Mouse (Mus musculus) olfactory bulb, adult 2 months (tissue): Measurements from ENCODE around the gene Wwc2. TPM values are rescaled to one million over a fixed set of nuclear protein-coding genes. Genes with fewer than 3 reads are reported as not detected.

Source experiments
- H3K27ac ChIP-seq: fragments of 200-500 bp; 2 replicates; pipeline ENCODE4 v1.5.1; 2012; ENCODE audit warnings: low read depth, low read length; ENCODE audit not compliant: insufficient read depth
- H3K4me1 ChIP-seq: fragments of 200-500 bp; 2 replicates; pipeline ENCODE4 v1.6.1; 2012; ENCODE audit warnings: low read length; ENCODE audit not compliant: control insufficient read depth, insufficient read depth
- H3K4me3 ChIP-seq: fragments of 200-500 bp; 2 replicates; pipeline ENCODE4 v1.5.1; 2012; ENCODE audit warnings: mild to moderate bottlenecking, low read depth, low read length, moderate library complexity; ENCODE audit not compliant: insufficient read depth
- CTCF ChIP-seq: fragments of 200-500 bp; IDR thresholded peaks from 2 replicates; pipeline ENCODE4 v1.5.1; 2012; ENCODE audit warnings: low read depth, mild to moderate bottlenecking, low read length, moderate library complexity; ENCODE audit not compliant: insufficient read depth
- POLR2A ChIP-seq: fragments of 200-500 bp; IDR thresholded peaks from 2 replicates; pipeline ENCODE4 v1.6.1; 2012; ENCODE audit warnings: mild to moderate bottlenecking, low read depth, low read length, moderate library complexity; ENCODE audit not compliant: insufficient read depth
- WGBS: fragments of 180-500 bp; shearing (Covaris S2); methylation state at CpG from one replicate; pipeline ENCODE4 v1.1.7; 2018; 5-methylcytosine and 5-hydroxymethylcytosine counted together
- polyA plus RNA-seq: library from polyadenylated mRNA; stranded (reverse); fragments of >200 nt; gene quantifications from 2 replicates; pipeline ENCODE4 v1.2.4, GENCODE M21; 2012; ENCODE audit warnings: low replicate concordance; ENCODE audit not compliant: missing spikeins, insufficient read depth, insufficient read length

Wwc2 gene
- polyA plus RNA-seq, 1 experiment = not detected

- peaks cover 17% of the 10 kb centered on the region for H3K4me1 ChIP-seq
- WGBS = 56% methylated on average over 5 of the region's 5 CpGs
- TF ChIP-seq POLR2A = no peak
- TF ChIP-seq CTCF = no peak
- H3K27ac ChIP-seq = no peak overlapping the region
- H3K4me3 ChIP-seq = no peak overlapping the region
These were observed 138.0 kb downstream of the Wwc2 start for GRCm38 (mm10) chr8:47852737-47853136.

- H3K27ac ChIP-seq = peak overlapping the region; percentile 1; the same call in 1 of the 2 replicates
- peaks cover 17% of the 10 kb centered on the region for H3K4me1 ChIP-seq
- H3K4me3 ChIP-seq = peak overlapping the region; percentile 5; the same call in 1 of the 2 replicates
- WGBS = 51% methylated on average over 12 of the region's 12 CpGs
- TF ChIP-seq CTCF = no peak
- no peak for TF ChIP-seq POLR2A
These were observed 138.8 kb downstream of the Wwc2 start for GRCm38 (mm10) chr8:47851824-47852502.

DNA sequence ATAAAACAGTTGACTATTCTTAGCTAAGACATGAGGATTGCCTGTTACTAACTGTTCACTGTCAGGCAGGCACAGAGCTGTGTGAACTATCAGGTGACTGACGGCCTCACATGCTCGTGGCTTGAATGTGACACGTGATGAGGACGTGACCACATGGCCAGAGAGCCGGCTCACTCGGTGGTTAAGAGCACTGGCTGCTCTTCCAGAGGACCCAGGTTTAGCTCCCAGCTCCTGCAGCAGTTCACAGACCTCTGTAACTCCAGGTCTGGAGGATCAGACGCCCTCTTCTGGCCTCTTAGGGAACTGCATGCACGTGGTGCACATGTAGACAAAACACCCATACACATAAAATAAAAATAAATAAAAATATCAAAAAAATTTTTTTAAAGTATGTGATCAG lies 140.9 kb downstream of the Wwc2 start:
- Histone ChIP-seq H3K4me3 (no peak overlapping the region), H3K27ac (no peak overlapping the region), H3K4me1 (peaks cover 17% of the 10 kb centered on the region)
- WGBS = 87% methylated on average over 8 of the region's 8 CpGs
- TF ChIP-seq POLR2A = no peak
- peak; percentile 49; the same call in 1 of the 2 replicates for TF ChIP-seq CTCF

DNA sequence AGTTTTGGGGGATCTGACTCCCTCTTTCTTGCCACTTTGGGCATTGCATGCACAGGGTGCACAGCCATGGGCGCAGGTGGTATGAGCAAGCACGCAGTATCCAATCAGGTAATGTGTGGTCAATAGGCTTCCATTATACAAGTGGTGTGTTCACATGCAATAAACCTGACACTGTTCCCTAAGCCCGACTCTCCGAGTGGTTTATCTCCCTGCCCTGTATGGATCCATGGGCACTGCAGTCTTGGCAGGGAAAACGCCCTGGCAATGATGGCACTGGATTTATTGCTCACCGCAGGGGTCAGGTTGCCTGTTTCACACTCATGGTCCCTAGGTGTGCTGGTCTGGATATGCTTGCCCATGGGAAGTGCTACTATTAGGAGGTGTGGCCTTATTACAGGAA lies 142.8 kb downstream of the Wwc2 start:
- Histone ChIP-seq H3K4me1 (peaks cover 11% of the 10 kb centered on the region), H3K4me3 (no peak overlapping the region), H3K27ac (no peak overlapping the region)
- 98% methylated on average over 6 of the region's 6 CpGs for WGBS
- no peak for TF ChIP-seq CTCF
- no peak for TF ChIP-seq POLR2A

- WGBS = 84% methylated on average over 14 of the region's 14 CpGs
- TF ChIP-seq POLR2A (no peak), CTCF (no peak)
These were observed 143.6 kb downstream of the Wwc2 start for GRCm38 (mm10) chr8:47847161-47847560.

GRCm38 (mm10) chr8:47845956-47846355 lies 144.8 kb downstream of the Wwc2 start:
- Histone ChIP-seq H3K4me3 (no peak overlapping the region), H3K27ac (no peak overlapping the region), H3K4me1 (no peaks in the 10 kb centered on the region)
- WGBS = 89% methylated on average over 13 of the region's 13 CpGs
- TF ChIP-seq POLR2A (no peak), CTCF (no peak)

More at GRCm38 (mm10) chr8:47847161-47847560, 143.6 kb downstream of the Wwc2 start:
- no peak overlapping the region for H3K27ac ChIP-seq
- H3K4me1 ChIP-seq = peaks cover 7% of the 10 kb centered on the region
- no peak overlapping the region for H3K4me3 ChIP-seq

DNA sequence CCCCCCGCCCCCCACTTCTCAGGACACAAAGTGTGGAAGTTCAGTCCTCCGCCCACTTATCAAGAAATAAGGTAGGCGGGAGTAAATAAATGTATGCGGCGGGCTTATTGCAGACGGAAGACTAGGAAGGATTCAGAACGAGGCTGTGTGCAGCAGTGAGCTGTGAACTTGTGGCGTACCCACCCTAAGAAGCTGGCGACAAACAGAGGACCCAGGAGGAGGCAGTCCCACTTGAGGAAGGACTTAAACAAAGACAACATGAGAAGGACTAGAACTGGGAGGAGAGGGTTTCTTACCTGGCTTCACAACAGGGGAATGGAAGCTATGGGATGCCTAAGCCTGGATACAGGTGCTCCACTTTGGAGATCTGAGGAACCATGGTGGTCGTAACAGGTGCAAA lies 147.1 kb downstream of the Wwc2 start:
- Histone ChIP-seq H3K4me1 (no peaks in the 10 kb centered on the region), H3K4me3 (no peak overlapping the region), H3K27ac (no peak overlapping the region)
- WGBS = 94% methylated on average over 10 of the region's 10 CpGs
- TF ChIP-seq POLR2A (no peak), CTCF (no peak)

- H3K27ac ChIP-seq = no peak overlapping the region
- WGBS = 83% methylated on average over 7 of the region's 7 CpGs
- H3K4me1 ChIP-seq = no peaks in the 10 kb centered on the region
- TF ChIP-seq CTCF = no peak
- no peak for TF ChIP-seq POLR2A
- H3K4me3 ChIP-seq = no peak overlapping the region
These were observed 147.7 kb downstream of the Wwc2 start for GRCm38 (mm10) chr8:47843063-47843462.

DNA sequence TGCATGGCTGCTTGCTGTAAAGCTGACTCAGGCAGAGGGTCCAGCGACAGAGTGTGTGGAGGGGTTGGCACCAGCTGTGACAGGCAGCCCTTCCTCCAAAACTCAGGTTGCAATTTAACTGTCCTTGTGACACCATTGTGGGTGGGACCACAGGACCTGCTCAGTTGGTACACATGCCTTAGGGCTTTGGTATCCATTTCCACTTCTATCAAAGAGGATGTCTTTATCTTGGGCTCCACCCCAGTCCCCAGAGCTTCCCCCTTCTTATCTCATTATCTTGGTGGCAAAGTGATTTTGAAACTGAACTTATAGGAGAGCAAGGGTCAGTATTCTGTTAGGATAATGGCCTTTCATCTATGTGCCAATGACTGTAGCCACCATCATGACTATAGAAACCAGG lies 156.8 kb downstream of the Wwc2 start:
- Histone ChIP-seq H3K4me3 (no peak overlapping the region), H3K27ac (no peak overlapping the region), H3K4me1 (no peaks in the 10 kb centered on the region)
- WGBS = 44% methylated on average over 1 of the region's 1 CpGs
- TF ChIP-seq CTCF = no peak
- TF ChIP-seq POLR2A = no peak
